Mouse (Mus musculus) lung, postnatal 36 days (tissue): ENCODE data around the gene Kirrel2.
"Not testable (repeated sequence)": the region's sequence is repeated elsewhere in the genome, so short reads cannot be mapped to it uniquely, and the experiment has no call there.

Experiments used
- DNase-seq: peaks from one replicate; pipeline ENCODE4 v3.0.0; 2022; ENCODE audit warnings: mixed read lengths

Kirrel2 gene

DNA sequence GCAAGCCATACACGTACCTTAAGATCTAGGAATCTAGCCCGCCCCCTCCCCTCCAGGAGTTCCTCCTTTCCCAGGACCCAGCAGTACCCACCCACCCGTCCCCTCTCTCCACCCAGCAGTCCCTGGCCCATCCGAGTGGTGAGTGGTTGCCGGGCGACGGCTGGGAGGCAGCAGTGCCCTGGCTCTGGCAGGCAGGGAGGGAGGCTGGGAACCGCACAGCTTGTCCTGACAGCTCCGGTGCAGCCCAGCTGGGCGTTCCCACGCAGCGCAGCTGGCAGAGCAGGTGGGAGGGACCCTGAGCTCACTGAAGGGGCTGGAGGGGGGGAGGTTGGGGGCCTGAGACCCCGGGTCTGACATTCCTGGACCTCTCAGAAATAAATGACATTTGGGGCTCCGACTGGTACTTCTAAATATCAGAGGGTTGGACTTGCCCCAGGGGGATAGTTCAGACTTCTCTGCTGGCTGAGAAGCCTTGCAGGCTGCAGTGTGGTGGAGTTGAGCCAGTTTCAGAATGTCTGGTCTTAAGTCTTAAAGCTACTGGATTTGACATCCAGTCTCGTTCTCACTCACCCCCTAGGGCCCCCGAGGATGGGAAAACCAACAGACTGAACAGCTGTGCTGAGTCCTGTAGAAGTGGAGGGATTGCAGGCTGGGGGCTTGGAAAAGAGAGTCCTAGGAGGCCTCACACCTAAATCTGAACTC lies at the start of gene Kirrel2, which contains the start of gene Nphs1:
Gene Kirrel2, minus strand, starts transcription at position 62 of the 702 bp plus-strand sequence.
Gene Nphs1, plus strand, starts transcription at position 687 of the 702 bp plus-strand sequence.
- no peak for DNase-seq

DNA sequence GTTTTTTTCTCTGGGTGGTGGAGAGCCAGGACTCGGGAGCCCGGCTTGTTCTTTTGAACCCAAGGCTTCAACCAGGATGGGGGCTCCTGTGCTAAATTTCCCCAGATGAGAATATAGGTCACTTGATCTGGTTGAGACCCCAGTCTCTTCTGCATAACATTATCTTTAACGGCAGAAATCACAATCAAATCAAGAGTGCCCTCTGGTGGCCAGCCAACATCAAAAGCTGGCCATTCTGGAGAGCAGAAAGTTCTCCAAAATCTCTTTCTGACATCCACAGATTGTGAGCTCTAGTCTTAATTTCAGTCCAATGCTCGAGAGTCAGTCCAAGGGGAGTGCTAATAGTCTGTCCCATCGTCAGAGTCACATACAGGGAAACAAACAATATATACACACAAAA lies 43.7 kb upstream of the Kirrel2 start:
- peak; percentile 11 for DNase-seq

DNA sequence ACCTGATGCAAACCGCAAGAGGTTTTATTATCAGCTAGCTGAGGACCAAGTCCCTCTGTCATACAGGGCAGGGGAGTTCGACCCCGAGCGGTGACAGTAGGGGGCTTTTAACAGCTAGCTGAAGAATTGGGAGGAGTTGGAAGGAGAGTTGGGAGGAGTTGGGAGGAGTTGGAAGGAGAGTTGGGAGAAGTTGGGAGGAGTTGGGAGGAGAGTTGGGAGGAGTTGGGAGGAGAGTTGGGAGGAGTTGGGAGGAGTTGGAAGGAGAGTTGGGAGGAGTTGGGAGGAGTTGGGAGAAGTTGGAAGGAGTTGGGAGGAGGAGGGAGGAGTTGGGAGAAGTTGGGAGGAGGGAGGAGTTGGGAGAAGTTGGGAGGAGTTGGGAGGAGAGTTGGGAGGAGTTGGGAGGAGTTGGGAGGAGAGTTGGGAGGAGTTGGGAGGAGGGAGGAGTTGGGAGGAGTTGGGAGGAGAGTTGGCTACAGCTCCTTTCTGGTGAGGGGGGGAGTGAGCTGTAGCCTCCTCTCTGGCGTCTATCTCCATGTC lies 38.1 kb upstream of the Kirrel2 start:
- not testable (repeated sequence) for DNase-seq

DNA sequence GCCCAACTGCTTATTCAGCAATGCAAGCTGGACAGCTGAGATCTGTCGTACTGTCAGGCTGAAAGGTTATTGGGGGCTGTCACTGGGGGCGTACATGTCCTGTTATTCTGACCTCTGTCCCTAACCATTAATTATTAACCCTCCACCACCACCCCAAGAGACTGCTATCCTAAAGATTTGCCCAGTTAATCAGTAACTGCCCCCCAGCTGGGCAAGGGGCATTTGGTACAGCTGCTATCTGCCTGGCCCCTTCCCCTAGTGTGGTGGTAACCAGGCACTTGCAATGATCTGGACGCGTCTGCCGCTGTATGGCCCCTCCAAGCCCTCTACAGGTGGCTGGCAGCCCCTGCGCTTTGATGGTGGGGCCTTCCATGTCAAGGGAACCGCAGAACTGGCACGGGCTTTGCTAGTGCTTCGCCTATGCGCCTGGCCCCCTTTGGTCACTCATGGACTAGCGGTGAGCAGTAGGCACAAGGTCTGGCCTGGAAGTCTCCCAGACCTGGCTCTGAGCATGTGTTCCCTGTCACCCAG lies 36.0 kb upstream of the Kirrel2 start, which contains the start of gene Prodh2:
Gene Prodh2, plus strand, starts transcription at position 222 of the 531 bp plus-strand sequence.
- DNase-seq: no peak

DNA sequence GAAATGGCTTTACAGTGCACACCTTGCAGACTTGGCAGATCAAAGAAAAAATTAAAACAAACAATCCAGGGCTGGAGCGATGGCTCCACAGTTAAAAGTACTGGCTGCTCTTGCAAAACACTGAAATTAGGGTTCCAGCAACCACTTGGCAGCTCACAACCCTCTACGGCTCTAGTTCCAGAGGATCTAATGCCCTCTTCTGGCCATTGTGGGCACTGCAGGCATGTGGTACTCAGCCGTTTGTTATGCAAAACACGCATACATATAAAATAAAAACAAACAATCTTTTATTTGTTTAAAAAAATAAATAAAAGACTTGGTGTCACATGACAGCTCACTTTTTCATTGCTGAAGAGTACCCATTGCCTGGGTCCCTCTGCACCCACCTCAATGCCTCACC lies 35.3 kb upstream of the Kirrel2 start:
- DNase-seq: peak; percentile 88

DNA sequence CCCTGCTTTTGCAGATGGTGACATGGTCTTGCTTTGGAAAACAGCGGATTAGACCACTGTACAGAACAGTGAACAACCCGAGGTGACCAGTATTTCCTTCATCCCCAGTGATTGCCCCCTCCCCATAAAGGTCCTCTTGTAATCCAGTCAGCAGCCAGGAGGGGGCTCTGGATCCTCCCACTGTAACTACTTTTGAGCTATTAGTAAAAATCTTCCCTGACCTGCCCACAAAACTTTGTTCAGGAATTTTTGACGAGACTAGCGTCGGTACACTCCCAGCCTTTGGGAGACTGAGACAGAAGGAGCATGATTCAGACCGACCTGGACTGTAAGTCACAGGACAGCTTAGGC lies 33.4 kb upstream of the Kirrel2 start:
- no peak for DNase-seq

DNA sequence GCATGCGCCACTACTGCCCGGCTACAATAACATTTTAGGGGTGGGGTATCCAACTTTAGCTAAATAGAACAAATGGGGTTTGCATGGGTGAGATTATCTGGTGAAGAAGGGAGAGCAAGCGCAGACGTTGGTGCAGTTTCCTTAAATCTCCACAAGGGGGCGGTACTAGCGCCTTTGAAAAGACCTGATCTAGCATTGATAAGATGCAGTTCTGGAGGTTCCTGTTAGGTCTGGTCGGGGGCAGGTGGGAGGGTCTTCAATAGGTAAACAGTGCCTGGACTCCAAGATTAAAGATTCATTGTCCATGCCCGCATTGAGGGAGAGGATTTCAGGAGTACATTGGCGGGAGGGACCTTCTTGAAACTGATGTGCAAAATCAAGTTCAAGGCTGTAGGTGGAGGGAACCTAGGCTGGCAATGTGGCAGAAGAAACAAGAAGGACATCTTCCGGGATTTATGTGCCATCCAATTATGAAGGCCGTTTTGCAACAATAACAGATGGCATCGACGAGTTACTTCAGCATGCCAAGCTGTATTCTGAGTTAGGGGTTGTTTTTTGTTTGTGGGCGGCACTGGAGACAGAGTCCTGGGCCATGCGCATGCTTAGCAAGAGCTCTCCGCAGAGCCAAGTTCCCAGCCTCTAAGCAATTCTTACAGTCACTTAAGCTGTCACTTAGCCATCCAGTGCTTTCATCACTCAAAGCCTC lies 32.9 kb upstream of the Kirrel2 start:
- DNase-seq: peak; percentile 38

DNA sequence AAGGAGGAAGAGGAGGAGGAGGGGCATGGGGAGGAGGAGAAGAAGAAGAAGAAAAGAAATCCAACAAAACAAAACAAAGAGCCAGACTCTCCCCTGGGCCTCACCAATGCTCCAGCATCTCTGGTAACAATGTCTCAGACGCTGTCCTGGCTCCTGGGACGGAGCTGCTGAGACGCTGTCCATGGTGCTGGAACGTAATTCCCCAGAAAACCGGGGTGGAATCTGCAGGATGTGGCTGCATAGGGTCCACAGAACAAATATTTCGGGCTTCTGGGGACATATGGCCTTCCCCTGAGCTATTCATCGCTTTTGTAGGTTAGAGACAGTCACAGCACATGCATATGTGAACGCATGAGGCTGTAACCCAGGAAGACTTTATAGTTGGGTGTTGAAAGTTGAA lies 26.8 kb upstream of the Kirrel2 start:
- no peak for DNase-seq

DNA sequence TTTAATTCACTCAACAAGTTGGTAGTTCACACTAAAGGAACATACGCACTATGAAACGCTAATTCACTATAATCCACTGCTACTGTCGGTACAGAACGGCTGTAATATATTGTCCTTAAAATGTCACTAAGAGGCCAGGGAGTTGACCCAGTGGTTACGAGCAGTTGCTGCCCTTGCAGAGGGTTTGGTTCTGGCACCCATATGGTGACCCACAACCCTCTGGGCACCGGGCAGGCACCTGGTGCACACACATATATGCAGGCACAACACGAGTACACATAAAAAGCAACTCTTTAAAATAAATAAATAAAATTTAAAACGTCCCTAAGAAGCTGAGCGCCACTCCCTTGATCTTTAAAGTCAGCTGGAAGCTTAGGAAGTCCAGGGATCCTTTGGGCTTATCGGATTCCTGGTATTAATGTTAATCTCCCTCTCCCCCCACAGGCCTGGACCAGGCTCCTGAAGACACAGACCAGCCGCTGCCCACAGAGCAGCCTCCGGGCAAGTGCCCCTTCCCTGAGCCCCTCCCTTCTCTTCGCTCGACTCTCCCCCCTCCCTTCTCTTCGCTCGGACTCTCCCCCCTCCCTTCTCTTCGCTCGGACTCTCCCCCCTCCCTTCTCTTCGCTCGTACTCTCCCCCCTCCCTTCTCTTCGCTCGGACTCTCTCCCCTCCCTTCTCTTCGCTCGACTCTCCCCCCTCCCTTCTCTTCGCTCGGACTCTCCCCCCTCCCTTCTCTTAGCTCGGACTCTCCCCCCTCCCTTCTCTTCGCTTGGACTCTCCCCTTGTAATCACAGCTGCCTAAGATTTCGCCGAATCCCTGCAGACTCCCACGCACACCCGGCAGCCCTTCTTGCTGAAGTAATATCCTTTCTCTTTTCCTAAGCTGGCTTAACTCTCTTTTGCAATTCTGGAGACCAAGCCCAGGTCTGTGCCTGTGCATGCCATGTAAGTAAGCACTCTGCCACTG lies 20.2 kb upstream of the Kirrel2 start:
- DNase-seq: no peak

DNA sequence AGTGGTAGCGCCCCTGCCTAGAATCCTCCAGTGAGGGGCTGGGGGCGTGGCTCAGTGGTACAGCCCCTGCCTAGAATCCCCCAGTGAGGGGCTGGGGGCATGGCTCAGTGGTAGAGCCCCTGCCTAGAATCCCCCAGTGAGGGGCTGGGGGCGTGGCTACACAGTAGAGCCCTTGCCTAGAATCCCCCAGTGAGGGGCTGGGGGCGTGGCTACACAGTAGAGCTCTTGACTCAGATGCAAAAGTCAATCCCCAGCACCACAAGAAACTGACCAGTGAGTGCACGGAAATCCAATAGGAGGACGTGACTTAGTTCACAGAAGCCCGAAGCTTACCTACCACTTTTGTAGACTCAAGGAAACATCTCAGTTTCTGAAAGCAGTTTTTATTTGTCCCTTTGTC lies 18.6 kb upstream of the Kirrel2 start:
- DNase-seq: not testable (repeated sequence)

DNA sequence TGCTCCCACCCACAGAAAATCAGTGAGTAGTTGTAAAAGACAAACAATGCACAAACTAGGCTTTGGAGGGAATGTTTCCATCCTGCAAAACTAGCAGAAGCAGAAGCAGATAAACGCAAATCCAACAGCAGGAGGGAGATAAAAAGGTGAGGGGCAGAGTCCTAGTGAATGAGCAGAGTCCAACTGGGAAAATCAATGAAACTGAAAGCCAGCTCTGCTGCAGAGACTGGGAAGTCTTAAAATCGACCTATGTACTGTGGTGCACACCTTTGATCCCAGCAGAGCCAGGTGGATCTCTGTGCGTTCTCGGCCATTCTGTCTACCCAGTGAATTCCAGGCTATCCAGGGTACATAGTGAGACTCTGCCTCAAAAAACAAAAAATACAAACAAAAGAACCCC lies 17.5 kb upstream of the Kirrel2 start:
- DNase-seq: no peak

DNA sequence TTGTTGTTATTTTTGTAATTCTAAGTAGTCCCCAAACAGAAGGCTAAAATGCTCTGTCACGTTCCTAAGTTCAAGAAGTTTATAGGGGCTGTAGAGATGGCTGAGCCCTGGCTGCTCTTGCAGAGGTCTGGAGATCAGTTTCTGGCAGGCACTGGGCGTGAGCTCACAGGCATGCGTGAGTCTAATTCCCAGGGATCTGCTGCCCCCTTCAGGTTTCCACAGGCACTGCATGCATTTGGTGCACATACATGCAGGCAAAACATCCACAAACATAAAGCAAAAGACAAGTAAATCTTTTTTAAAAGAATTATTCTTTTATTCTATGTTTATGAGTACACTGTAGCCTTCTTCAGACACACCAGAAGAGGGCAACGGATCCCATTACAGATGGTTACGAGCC lies 14.9 kb upstream of the Kirrel2 start:
- peak; percentile 53 for DNase-seq

DNA sequence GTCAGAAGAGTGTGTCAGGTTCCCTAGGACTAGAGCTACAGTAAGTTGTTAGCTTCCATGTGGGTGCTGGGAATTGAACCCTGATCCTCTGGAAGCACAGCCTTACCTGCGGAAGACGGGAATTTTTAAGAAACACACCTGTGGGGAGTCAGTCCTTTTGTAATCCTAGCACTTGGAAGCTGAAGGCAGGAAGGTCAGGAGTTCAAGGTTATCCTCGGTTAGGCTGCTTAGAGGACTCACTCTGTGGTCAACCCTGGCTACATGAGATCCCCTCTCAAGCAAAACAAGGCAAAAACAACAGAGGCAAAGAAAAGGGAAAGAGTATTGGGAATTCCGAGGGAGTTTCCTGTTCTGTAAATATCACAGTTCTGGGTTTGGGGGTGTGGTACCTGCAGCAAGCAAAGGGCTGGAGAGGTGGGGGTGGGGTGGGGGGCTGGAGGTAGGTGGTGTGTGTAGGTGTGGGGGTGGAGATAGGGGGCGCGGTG lies 7.4 kb upstream of the Kirrel2 start:
- DNase-seq: no peak

DNA sequence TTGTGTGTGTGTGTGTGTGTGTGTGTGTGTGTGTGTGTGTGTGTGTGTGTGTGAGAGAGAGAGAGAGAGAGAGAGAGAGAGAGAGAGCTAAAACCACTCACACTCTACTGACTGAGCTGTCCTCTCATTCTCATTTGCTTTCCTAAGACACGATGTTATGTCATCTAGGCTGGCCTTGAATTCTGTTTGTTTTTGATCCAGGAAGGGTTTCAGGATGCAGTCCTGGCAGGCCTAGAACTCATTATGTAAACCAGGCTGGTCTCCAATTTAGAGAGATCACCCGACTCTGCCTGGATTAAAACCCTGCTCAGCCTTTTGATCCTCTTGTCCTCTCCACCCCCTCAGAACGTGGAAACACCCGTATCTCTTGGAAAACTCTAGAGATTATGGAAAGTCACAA lies 6.5 kb upstream of the Kirrel2 start:
- DNase-seq: no peak

DNA sequence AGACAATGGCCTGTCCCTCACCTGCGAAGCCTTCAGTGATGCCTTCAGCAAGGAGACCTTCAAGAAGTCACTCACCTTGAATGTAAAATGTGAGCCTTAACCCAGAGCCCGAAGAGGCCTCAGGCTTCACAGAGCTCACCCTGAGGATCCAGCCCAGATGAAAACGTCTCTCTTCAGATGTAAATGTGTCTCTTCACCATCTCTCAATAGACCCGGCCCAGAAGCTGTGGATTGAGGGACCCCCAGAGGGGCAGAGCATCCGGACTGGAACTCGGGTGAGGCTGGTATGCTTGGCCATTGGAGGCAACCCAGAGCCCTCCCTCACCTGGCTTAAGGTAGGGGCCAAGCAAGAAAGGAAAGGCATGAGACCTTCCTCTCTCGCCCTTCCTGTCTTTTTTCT lies 6.1 kb upstream of the Kirrel2 start:
- DNase-seq: no peak

DNA sequence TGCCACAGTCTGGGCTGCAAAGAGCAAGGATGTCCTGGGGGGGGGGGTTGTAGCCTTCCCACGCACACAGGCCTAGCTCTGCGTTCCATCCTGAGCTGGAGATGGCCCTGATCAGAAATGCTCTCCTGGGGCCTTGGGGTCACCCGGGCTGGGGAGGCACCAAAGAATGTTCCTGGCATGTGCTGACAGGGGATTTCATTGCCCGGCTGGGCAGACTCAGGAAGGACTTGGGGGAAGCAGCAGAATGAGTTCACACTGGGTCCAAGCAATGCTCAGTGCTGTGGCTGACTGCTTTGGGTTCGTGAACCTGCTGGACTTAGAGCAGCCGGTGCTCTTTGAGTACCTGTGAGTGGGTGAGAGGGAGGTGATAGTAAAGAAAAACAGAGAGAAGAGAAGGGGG lies 2.0 kb upstream of the Kirrel2 start:
- no peak for DNase-seq

DNA sequence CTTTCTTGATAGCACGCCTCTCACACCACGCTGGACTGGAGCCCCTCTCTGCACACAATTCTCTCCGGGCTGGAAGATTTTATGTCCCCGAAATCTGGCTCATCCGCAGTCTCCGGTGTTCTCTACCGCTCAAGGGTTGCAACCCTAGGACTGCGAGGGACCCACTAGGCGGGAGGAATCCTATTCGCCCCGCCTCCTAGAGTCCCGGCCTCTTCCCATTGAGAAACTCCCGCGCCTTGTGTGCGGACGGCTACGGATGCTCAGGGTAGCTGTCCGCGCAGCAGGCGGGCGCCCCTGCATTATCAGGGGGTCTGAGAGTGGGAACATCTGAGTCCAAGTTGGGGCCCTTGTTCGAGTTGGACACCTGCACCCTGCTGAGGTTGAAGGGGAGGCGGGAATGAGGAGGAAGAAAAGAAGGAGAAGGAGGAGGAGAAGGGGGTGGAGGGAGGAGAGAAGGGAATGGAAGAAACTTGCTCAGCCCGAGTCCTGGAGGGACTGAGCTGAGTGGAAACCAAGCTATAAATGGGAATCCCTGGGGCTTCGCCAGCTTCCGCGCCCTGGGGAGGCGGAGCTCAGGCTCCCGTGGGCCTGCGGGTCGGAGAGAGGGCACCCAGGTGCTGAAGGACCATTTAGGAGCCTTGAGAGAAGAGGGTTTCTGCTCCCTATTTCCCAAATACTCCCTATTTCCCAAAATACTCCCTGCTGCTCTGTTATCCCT lies 420 bp downstream of the Kirrel2 start:
- DNase-seq: no peak

DNA sequence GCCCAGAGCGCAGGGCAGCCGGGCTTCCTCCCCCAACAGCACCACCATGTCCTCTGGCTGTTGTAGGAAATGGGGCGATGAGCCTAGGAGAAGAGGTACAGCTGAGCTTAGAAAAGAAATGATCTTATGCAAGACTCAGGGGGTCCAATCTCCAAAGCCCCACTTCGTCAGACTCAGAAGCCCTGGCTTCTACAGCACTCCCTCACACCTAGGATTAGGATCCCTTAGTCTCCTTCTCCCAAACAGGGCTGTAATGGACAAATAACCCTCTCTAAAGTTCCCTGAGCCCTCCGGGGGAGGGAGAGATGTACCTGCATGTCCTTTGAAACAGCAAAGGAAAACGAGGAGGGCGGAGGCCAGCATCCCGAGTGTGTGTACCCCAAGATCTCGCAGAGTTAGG lies 1.0 kb downstream of the Kirrel2 start:
- no peak for DNase-seq

DNA sequence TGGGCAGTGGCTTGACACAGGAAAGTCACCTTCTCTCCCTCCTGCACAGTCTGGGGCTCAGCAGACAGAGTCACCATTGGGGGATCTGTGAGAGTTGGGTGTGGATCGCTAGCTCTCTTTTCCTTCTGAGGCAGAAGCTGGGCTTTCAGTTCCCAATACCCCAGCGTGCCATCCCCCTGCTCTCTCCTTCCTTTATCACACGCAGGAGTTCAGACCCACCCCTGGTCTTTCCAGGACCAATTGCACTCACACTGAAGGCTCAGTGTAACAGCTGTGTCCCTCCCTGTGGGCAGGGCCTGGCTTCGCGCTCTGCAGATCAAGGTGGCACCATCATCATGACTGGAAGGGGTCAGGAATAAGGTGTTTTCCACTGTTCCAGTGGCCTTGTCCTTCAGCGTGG lies 3.2 kb downstream of the Kirrel2 start:
- DNase-seq: no peak

DNA sequence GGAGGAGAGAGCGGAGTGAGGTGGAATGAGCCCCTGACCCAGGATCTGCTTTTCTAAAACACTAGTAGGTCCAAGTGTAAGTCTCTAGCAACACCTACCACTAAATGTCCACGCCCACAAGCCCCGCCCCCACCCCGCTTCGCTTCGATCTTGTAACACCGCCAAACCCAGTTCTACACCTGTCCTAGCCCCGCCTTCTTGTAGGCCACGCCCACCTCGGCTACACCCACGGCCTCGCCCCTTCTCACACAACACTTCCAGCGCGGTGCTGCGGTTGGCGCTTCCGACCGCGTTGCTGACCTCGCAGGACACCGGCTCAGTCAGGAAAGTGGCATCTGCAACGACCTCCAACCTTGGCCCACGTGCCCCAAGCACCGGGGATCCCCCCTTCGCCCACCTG lies 3.7 kb downstream of the Kirrel2 start:
- DNase-seq: peak; percentile 66

DNA sequence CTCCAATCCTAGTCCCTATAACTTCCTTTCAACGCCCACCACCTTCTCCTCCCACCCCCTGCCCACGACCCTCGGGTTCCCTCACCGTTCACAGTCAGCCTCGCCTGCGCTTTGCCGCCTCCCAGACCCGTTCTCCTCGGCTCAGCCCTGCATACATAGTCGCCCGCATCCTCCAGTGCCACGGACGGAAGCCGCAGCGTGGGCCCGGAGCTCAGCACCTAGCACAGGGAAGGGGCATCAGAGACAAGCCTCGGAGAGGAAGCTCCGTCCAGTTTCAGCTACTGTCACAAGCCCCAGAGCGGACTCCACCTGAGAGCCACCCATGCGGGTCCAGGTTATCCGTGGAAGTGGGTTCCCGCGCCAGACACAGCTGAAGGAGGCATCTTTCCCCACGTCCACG lies 4.2 kb downstream of the Kirrel2 start:
- DNase-seq: no peak

DNA sequence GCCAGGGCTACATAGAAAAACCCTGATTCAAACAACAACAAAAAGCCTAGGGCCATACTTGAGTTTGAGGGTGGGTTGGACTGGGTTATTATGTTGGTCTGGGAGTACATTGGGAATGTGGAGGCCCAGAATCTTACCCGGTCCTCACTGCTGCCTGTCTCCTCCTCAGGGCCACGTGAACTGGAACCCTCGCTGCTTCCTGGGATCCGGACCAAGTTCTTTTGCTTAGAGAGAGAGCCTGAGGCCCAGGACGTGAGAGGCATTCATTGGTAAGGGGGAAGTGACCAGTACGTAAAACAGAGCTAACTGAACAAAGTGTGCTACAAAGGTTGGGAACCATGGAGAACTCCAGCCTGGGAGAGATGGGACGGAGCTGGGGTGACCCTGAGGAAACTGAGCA lies 7.2 kb downstream of the Kirrel2 start:
- no peak for DNase-seq
